Mouse (Mus musculus) G1E (cell line): ENCODE data around the gene Prpf18.

ENCODE experiments used
- CTCF ChIP-seq: IDR thresholded peaks from 2 replicates; pipeline ENCODE4 v1.5.1; 2012; ENCODE audit warnings: low read depth, low read length, inconsistent platforms, mixed read lengths
- POLR2AphosphoS5 ChIP-seq: IDR thresholded peaks from 2 replicates; pipeline ENCODE4 v1.6.1; 2012; ENCODE audit warnings: low read depth, low read length, inconsistent platforms; ENCODE audit not compliant: insufficient replicate concordance

- peak; percentile 28; the same call in 1 of the 2 replicates for TF ChIP-seq CTCF
- no peak for TF ChIP-seq POLR2AphosphoS5
Measured at GRCm38 (mm10) chr2:4601034-4601890, 50.7 kb downstream of the Prpf18 start.
